Mouse (Mus musculus): ENCODE data around the gene Ifng.

GRCm38 (mm10) chr10:118419000-118419425 lies 21.8 kb upstream of the Ifng start:
- no peak for TF ChIP-seq CTCF (IDR thresholded peaks at IDR 0.05; ENCODE audit: control insufficient read depth, insufficient read depth, insufficient read length)
- TF ChIP-seq MAX (IDR thresholded peaks at IDR 0.05) = no peak
- TF ChIP-seq CEBPB (IDR thresholded peaks at IDR 0.05; ENCODE audit: low read depth) = no peak
